Mouse (Mus musculus) forebrain, embryonic 13.5 days (tissue): ENCODE data around the gene Zbtb46. TPM values are rescaled to one million over a fixed set of nuclear protein-coding genes. Genes with fewer than 3 reads are reported as not detected.
A peak's percentile ranks its signal among the peaks of the same experiment; 100 is the strongest.
"Not testable (repeated sequence)": the region's sequence is repeated elsewhere in the genome, so short reads cannot be mapped to it uniquely, and the experiment has no call there.

ENCODE experiments used
- ATAC-seq: fragments of 200-750 bp; cut with Nextera tagmentation; 2 replicates; pipeline ENCODE4 v1.8.0; 2017
- H3K27ac ChIP-seq: fragments of 300-500 bp; sonication (generic); 2 replicates; pipeline ENCODE4 v1.5.1; 2015; ENCODE audit warnings: inconsistent platforms, mild to moderate bottlenecking, moderate library complexity
- H3K27me3 ChIP-seq: fragments of 300-500 bp; sonication (generic); 2 replicates; pipeline ENCODE4 v1.6.1; 2015; ENCODE audit warnings: mild to moderate bottlenecking, inconsistent platforms
- H3K36me3 ChIP-seq: fragments of 300-500 bp; sonication (generic); 2 replicates; pipeline ENCODE4 v1.6.1; 2015; ENCODE audit warnings: mild to moderate bottlenecking, inconsistent platforms; ENCODE audit not compliant: poor library complexity, severe bottlenecking
- H3K4me1 ChIP-seq: fragments of 300-500 bp; sonication (generic); 2 replicates; pipeline ENCODE4 v1.6.1; 2015; ENCODE audit warnings: inconsistent platforms
- H3K4me2 ChIP-seq: fragments of 300-500 bp; sonication (generic); 2 replicates; pipeline ENCODE4 v1.6.1; 2015; ENCODE audit warnings: inconsistent platforms, mild to moderate bottlenecking, moderate library complexity
- H3K4me3 ChIP-seq: fragments of 300-500 bp; sonication (generic); 2 replicates; pipeline ENCODE4 v1.5.1; 2015; ENCODE audit warnings: mild to moderate bottlenecking, inconsistent platforms
- H3K9ac ChIP-seq: fragments of 300-500 bp; sonication (generic); 2 replicates; pipeline ENCODE4 v1.6.1; 2015; ENCODE audit warnings: mild to moderate bottlenecking, inconsistent platforms
- H3K9me3 ChIP-seq: fragments of 300-500 bp; sonication (generic); replicated peaks from 2 replicates; pipeline ENCODE4 v1.6.1; 2016; ENCODE audit warnings: inconsistent platforms
- WGBS: fragments of 180-500 bp; shearing (Covaris S2); methylation state at CpG from one replicate; pipeline ENCODE4 v1.1.7; 2015; 5-methylcytosine and 5-hydroxymethylcytosine counted together
- polyA plus RNA-seq: library from polyadenylated mRNA; unstranded; fragments of >200 nt; fragmentation: Nextera tagmentation; extraction: Ambion mirVana; gene quantifications from 2 replicates; pipeline ENCODE4 v1.2.1, GENCODE M21; 2015

Gene Zbtb46
- polyA plus RNA-seq = 10.2 and 12.8 TPM in 2 replicates

DNA sequence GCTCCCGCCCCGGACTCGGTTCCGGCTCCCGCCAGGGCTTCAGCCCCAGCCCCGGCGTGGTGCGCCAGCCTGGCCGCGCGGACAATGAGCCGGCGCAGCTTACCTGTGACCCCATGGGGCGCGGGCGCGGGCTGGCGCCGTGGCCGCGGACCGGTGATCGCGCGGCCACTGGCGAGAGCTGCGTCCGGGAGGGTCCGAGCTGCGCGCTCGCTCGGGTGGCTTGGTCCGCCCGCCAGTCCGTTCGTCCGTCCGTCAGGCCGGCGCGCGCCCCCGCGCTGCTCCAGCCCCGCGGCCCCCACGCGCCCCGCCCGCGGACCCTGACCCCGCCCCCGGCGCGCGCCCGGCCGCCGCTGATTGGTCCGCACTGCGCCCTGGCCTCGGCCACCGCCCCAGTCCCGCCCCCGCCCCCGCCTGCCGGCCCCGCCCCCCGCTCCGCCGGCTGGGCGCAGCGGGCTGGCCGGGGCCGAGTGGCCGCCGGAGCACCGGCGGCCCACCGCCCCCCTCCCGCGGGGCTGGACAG, at the start of gene Zbtb46:
Zbtb46 (minus strand) TSS at position 274 of the 520 bp plus-strand sequence.
- Histone ChIP-seq H3K4me1 (peaks cover 26% of the 10 kb centered on the region), H3K9me3 (no peaks in the 10 kb centered on the region), H3K36me3 (no peaks in the 10 kb centered on the region), H3K9ac (peak within 1 kb of the TSS; percentile 82), H3K4me3 (peak within 1 kb of the TSS; percentile 89), H3K27ac (peak within 1 kb of the TSS; percentile 8; the same call in 1 of the 2 replicates), H3K27me3 (peaks cover 49% of the 10 kb centered on the region), H3K4me2 (peak within 1 kb of the TSS; percentile 99)
- 0% methylated on average over 34 of the region's 83 CpGs for WGBS
- peak; percentile 89 for ATAC-seq

DNA sequence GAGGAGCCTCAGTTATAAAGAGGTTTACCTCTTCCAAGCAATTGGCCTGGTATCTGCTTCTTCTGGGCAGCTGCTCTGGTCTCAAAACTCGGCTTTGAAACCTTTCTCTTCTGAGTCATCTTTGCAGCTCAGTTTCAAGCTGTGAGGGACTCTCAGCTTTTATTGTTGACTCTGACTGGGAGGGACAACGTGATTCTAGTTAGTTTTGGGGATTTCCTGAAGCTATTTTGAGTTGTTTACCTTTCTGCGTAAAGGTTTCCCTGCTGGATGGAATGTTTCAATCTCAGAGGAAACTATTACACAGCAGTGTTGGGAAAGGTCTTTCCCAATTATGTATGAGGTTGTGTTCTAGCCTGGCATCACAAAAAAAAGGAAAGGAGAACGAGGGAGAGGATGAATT, 39.4 kb upstream of the Zbtb46 start:
- ATAC-seq = no peak
- H3K36me3 ChIP-seq = peaks cover 42% of the 10 kb centered on the region
- H3K27me3 ChIP-seq = no peaks in the 10 kb centered on the region
- WGBS = 77% methylated on average over 4 of the region's 4 CpGs
- peaks cover 22% of the 10 kb centered on the region for H3K4me1 ChIP-seq
- no peak overlapping the region for H3K27ac ChIP-seq
- H3K9ac ChIP-seq = 0 out of 2 replicates have a peak overlapping the region, but pooled peaks have one; percentile 12
- no peaks in the 10 kb centered on the region for H3K9me3 ChIP-seq
- no peak overlapping the region for H3K4me3 ChIP-seq
- H3K4me2 ChIP-seq = no peak overlapping the region

DNA sequence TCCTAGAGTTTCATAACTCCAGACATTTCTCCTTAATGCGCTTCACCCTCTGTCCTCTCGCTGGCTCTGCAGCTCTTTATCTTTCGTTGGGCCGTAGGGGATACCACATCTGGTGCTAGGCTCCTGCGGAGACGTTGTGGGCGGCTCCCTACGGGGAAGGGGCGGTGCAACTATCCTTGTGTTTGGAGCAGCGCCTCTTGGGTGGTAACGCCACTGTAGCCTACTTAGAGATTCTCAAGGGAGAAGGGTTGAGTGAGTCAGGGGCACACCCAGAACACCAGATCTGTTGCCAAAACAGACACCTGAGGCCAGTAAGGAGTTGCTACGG, 38.3 kb upstream of the Zbtb46 start:
- peak overlapping the region; percentile 90 for H3K9ac ChIP-seq
- H3K9me3 ChIP-seq = no peaks in the 10 kb centered on the region
- peak; percentile 31 for ATAC-seq

DNA sequence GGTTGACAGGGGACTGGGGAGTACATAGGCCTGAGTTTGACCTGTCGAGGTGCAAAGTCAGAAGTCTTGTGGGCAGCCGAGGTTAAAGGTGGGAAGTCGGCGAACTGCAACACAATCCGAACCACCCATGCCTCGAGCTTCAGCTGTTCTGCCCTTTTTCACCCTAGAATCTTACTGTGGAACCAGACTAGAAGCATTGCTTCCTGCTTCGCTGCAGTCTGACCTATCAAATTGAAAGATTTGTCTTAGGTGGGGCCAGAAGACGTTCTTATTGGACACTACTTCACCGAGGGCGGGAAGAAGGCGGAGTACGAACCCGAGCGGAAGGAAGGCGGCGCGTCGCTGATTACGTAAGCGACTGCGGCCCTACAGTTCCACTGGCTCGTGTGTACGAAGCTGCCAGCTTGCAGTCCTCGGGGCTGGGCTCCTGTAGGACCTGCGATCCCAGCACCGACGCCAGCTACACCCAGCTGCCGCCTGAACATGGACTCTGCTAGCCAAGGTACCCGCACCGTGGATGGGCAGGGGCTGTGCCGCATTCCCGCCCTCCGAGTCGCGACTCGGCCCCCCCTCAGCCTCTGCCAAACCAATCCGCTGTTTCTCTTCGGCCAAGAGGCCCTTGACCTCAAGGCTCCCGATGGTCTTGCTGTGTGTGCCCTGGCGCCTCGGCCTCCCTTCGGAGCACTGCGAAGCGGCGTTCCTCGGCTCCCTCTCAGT, 37.8 kb upstream of the Zbtb46 start, which contains the start of gene Tpd52l2:
Tpd52l2 (plus strand) TSS at position 312 of the 717 bp plus-strand sequence.
- Histone ChIP-seq H3K4me2 (peak within 1 kb of the TSS; percentile 96), H3K27ac (peak within 1 kb of the TSS; percentile 85), H3K4me1 (peaks cover 22% of the 10 kb centered on the region), H3K9ac (peak within 1 kb of the TSS; percentile 90), H3K4me3 (peak within 1 kb of the TSS; percentile 90), H3K9me3 (no peaks in the 10 kb centered on the region), H3K36me3 (peaks cover 25% of the 10 kb centered on the region), H3K27me3 (no peaks in the 10 kb centered on the region)
- under 1% methylated on average over 46 of the region's 46 CpGs for WGBS
- peak; percentile 99 for ATAC-seq

More for the DNA sequence above, 38.3 kb upstream of the Zbtb46 start:
- under 1% methylated on average over 12 of the region's 12 CpGs for WGBS
- H3K36me3 ChIP-seq = peaks cover 31% of the 10 kb centered on the region
- H3K4me3 ChIP-seq = peak overlapping the region; percentile 90
- H3K27ac ChIP-seq = peak overlapping the region; percentile 85
- H3K27me3 ChIP-seq = no peaks in the 10 kb centered on the region
- peak overlapping the region; percentile 96 for H3K4me2 ChIP-seq
- peaks cover 22% of the 10 kb centered on the region for H3K4me1 ChIP-seq

GRCm38 (mm10) chr2:181496281-181496680, 37.1 kb upstream of the Zbtb46 start:
- peak; percentile 46 for ATAC-seq
- Histone ChIP-seq H3K4me2 (peak overlapping the region; percentile 96), H3K9ac (peak overlapping the region; percentile 61), H3K36me3 (peaks cover 18% of the 10 kb centered on the region), H3K9me3 (no peaks in the 10 kb centered on the region), H3K4me3 (peak overlapping the region; percentile 90), H3K27me3 (no peaks in the 10 kb centered on the region), H3K4me1 (peaks cover 22% of the 10 kb centered on the region), H3K27ac (peak overlapping the region; percentile 66)
- WGBS = 13% methylated on average over 8 of the region's 8 CpGs

DNA sequence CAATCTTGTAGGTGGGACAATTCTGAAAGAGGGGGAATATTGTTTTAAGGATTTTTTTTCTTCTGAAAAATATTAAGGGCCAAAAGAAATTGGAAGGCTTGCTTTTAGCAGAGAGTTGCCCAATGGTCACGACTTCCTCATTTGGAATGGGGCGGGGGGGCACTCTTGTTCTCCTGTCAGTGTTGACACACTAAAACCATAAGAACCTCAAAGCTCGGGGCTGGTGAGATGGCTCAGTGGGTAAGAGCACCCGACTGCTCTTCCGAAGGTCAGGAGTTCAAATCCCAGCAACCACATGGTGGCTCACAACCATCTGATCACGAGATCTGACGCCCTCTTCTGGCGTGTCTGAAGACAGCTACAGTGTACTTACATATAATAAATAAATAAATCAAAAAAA, 36.6 kb upstream of the Zbtb46 start:
- H3K4me3 ChIP-seq, H3K9ac ChIP-seq, H3K9me3 ChIP-seq, H3K27me3 ChIP-seq, H3K27ac ChIP-seq, ATAC-seq: not testable (repeated sequence)
- WGBS = 67% methylated on average over 8 of the region's 8 CpGs
- Histone ChIP-seq H3K4me2 (peak overlapping the region; percentile 96), H3K4me1 (peaks cover 22% of the 10 kb centered on the region), H3K36me3 (peaks cover 14% of the 10 kb centered on the region)

- no peak for ATAC-seq
- 72% methylated on average over 26 of the region's 26 CpGs for WGBS
- no peak overlapping the region for H3K9ac ChIP-seq
- no peak overlapping the region for H3K4me2 ChIP-seq
- no peaks in the 10 kb centered on the region for H3K27me3 ChIP-seq
- 0 out of 2 replicates have a peak, but pooled peaks cover under 1% of the 10 kb centered on the region for H3K36me3 ChIP-seq
- no peak overlapping the region for H3K4me3 ChIP-seq
- H3K27ac ChIP-seq = no peak overlapping the region
- peaks cover 22% of the 10 kb centered on the region for H3K4me1 ChIP-seq
- no peaks in the 10 kb centered on the region for H3K9me3 ChIP-seq
These were observed 35.2 kb upstream of the Zbtb46 start for GRCm38 (mm10) chr2:181494266-181494945.

DNA sequence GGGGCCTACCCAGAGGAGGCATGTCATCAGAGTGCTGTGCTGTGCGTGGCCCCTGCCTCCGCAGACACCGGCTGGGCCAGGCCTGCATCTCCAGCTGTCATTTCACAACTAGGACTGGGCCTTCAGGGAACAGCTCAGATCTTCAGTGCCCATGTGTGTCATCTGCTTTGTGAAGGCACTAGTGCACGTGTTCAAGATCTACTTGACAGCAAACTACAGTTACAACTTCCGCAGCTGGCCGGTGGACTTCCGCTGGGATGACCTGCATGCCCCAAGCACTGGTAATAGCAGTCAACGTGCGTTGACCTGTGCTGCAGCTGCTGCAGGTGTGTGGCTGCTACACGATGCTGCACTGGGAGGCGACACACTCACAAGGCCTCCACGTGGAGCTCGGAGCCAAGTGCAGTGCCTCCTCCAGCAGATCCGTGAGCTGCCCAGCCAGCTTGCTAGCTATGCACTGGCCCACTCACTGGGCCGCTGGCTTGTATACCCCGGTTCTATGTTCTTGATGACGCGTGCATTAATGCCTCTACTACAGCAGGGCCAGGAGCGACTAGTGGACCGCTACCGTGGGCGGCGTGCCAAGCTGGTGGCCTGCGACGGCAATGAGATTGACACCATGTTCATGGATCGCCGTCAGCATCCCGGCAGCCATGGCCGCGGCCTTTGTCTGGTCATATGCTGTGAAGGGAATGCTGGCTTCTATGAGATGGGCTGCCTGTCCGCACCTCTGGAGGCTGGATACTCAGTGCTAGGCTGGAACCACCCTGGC, 34.1 kb upstream of the Zbtb46 start, which contains the start of gene Abhd16b:
Abhd16b (plus strand) TSS at position 51 of the 772 bp plus-strand sequence.
- Histone ChIP-seq H3K4me3 (no peak within 1 kb of the TSS), H3K9ac (no peak within 1 kb of the TSS), H3K36me3 (no peaks in the 10 kb centered on the region), H3K4me2 (no peak within 1 kb of the TSS), H3K27ac (no peak within 1 kb of the TSS), H3K4me1 (peaks cover 17% of the 10 kb centered on the region), H3K9me3 (no peaks in the 10 kb centered on the region), H3K27me3 (no peaks in the 10 kb centered on the region)
- 86% methylated on average over 31 of the region's 31 CpGs for WGBS
- ATAC-seq = no peak

- Histone ChIP-seq H3K36me3 (no peaks in the 10 kb centered on the region), H3K27ac (no peak overlapping the region), H3K27me3 (no peaks in the 10 kb centered on the region), H3K4me3 (no peak overlapping the region), H3K9ac (no peak overlapping the region), H3K4me2 (no peak overlapping the region), H3K4me1 (peaks cover 7% of the 10 kb centered on the region; the same call in 1 of the 2 replicates), H3K9me3 (no peaks in the 10 kb centered on the region)
- WGBS = 45% methylated on average over 3 of the region's 3 CpGs
- ATAC-seq = no peak
These were observed 33.0 kb upstream of the Zbtb46 start for GRCm38 (mm10) chr2:181492206-181492605.

GRCm38 (mm10) chr2:181491432-181492205, 32.4 kb upstream of the Zbtb46 start:
- Histone ChIP-seq H3K36me3 (no peaks in the 10 kb centered on the region), H3K9me3 (no peaks in the 10 kb centered on the region), H3K27me3 (0 out of 2 replicates have a peak, but pooled peaks cover 5% of the 10 kb centered on the region), H3K4me2 (no peak overlapping the region), H3K4me1 (peaks cover 7% of the 10 kb centered on the region; the same call in 1 of the 2 replicates), H3K4me3 (no peak overlapping the region), H3K9ac (no peak overlapping the region), H3K27ac (no peak overlapping the region)
- no peak for ATAC-seq
- WGBS = 23% methylated on average over 7 of the region's 7 CpGs
